In genomic region chr4:71351880-71352279, GRCm38 (mm10) we compare ENCODE assay signal across 17 mouse cellular contexts.
DNase-seq lines count a peak whose midpoint lies in the region; ATAC-seq and TF ChIP-seq lines count a peak whose summit lies in the region.
"Had no signal": no experiment of that assay in that cellular context is flagged by ENCODE, and none has a peak within 500 bp of the region (broad histone marks: within the 10 kb centered on the region; RNA-seq: fewer than 3 reads in every experiment).

No protein-coding gene starts in this region.

- no peaks in the 10 kb centered on the region for H3K79me2 ChIP-seq in liver, adult 2 months (ENCODE audit: control insufficient read depth, insufficient read depth, low read length)

- no peak overlapping the region for H3K4me2 ChIP-seq in liver, postnatal 0 days (ENCODE audit: low read depth, low read length)
- H3K4me2 ChIP-seq: heart, embryonic 11.5 days; heart, embryonic 15.5 days; hindbrain, embryonic 14.5 days had no signal

- no peaks in the 10 kb centered on the region for H3K36me3 ChIP-seq in liver, adult 2 months (ENCODE audit: control insufficient read depth, insufficient read depth, low read length)
- H3K36me3 ChIP-seq in liver, postnatal 0 days (replicated peaks; ENCODE audit: insufficient read depth, low read length), result no peaks in the 10 kb centered on the region
- no peaks in the 10 kb centered on the region for H3K36me3 ChIP-seq in forebrain, embryonic 10.5 days (replicated peaks)
- H3K36me3 ChIP-seq: embryonic facial prominence, embryonic 10.5 days; heart, embryonic 15.5 days had no signal

- peak; percentile 27 for DNase-seq in liver, adult 2 months (ENCODE audit: extremely low read depth, low read depth, low spot score)
- DNase-seq in liver, postnatal 0 days, result no peak
- peak; percentile 70 for DNase-seq in Muller cell, postnatal 12 days (ENCODE audit: inconsistent ontology term)
- DNase-seq in brain, adult 2 months (ENCODE audit: low read depth, low spot score), result peak; percentile 6
- DNase-seq in telencephalon, adult 2 months (ENCODE audit: low read depth, low spot score), result peak; percentile 5
- no peak for DNase-seq in forebrain, embryonic 10.5 days (ENCODE audit: extremely low spot score, low spot score)
- DNase-seq: adrenal gland, postnatal 10 days; cerebellum, adult 2 months; cerebellum, postnatal 10 days; gastrocnemius, postnatal 36 days; heart, adult 11 months; heart, postnatal 14 days had no signal

- ATAC-seq in liver, postnatal 0 days, result no peak
- ATAC-seq: forebrain, embryonic 14.5 days had no signal

- no peak for TF ChIP-seq POLR2A in liver, adult 2 months (IDR thresholded peaks at IDR 0.05; ENCODE audit: extremely low read depth, insufficient read depth, low read length)

- TF ChIP-seq EP300 in liver, postnatal 0 days (IDR thresholded peaks at IDR 0.05; ENCODE audit: low read depth), result no peak

- H3K27ac ChIP-seq in liver, adult 2 months (replicated peaks; ENCODE audit: insufficient read depth, low read depth, low read length), result no peak overlapping the region
- no peak overlapping the region for H3K27ac ChIP-seq in liver, postnatal 0 days (ENCODE audit: low read depth)
- H3K27ac ChIP-seq in forebrain, embryonic 10.5 days, result no peak overlapping the region
- H3K27ac ChIP-seq: embryonic facial prominence, embryonic 10.5 days; heart, embryonic 15.5 days; hindbrain, embryonic 14.5 days had no signal

- H3K4me3 ChIP-seq in liver, adult 2 months (ENCODE audit: insufficient read depth, low read depth, low read length), result no peak overlapping the region
- H3K4me3 ChIP-seq in liver, postnatal 0 days (ENCODE audit: low read depth, low read length), result no peak overlapping the region
- H3K4me3 ChIP-seq in forebrain, embryonic 10.5 days, result no peak overlapping the region
- H3K4me3 ChIP-seq: embryonic facial prominence, embryonic 10.5 days; heart, embryonic 15.5 days had no signal

- WGBS in liver, adult 2 months, result 14% methylated on average over 2 of the region's 2 CpGs
- 39% methylated on average over 2 of the region's 2 CpGs for WGBS in liver, postnatal 0 days (ENCODE audit: insufficient replicate concordance)
- WGBS in forebrain, embryonic 10.5 days, result 85% methylated on average over 2 of the region's 2 CpGs

- H3K9ac ChIP-seq in liver, adult 2 months (ENCODE audit: low read depth, low read length), result no peak overlapping the region
- H3K9ac ChIP-seq in liver, postnatal 0 days (replicated peaks), result no peak overlapping the region
- H3K9ac ChIP-seq: heart, embryonic 15.5 days; hindbrain, embryonic 14.5 days had no signal

- no peaks in the 10 kb centered on the region for H3K27me3 ChIP-seq in liver, adult 2 months (ENCODE audit: control insufficient read depth, insufficient read depth, low read length)
- H3K27me3 ChIP-seq in liver, postnatal 0 days (ENCODE audit: insufficient read depth, low read length), result no peaks in the 10 kb centered on the region
- H3K27me3 ChIP-seq in forebrain, embryonic 10.5 days (ENCODE audit: poor library complexity, severe bottlenecking), result no peaks in the 10 kb centered on the region
- H3K27me3 ChIP-seq: heart, embryonic 15.5 days had no signal

- TF ChIP-seq CTCF in liver, adult 2 months (IDR thresholded peaks at IDR 0.05; ENCODE audit: low read depth, low read length), result no peak
- no peak for TF ChIP-seq CTCF in liver, postnatal 0 days (IDR thresholded peaks at IDR 0.05; ENCODE audit: low read depth)

- H3K9me3 ChIP-seq in liver, postnatal 0 days (ENCODE audit: low read length), result no peaks in the 10 kb centered on the region
- no peaks in the 10 kb centered on the region for H3K9me3 ChIP-seq in forebrain, embryonic 10.5 days
- H3K9me3 ChIP-seq: embryonic facial prominence, embryonic 10.5 days had no signal

- H3K4me1 ChIP-seq in liver, adult 2 months (ENCODE audit: control insufficient read depth, insufficient read depth, low read length), result peaks cover 2% of the 10 kb centered on the region
- H3K4me1 ChIP-seq in liver, postnatal 0 days (ENCODE audit: insufficient read depth), result peaks cover 3% of the 10 kb centered on the region; the same call in 1 of the 2 replicates
- no peaks in the 10 kb centered on the region for H3K4me1 ChIP-seq in forebrain, embryonic 10.5 days
- H3K4me1 ChIP-seq: embryonic facial prominence, embryonic 10.5 days; heart, embryonic 15.5 days had no signal

Comparison
In these comparisons a context has a peak if more than half of its experiments do, and no peak if none do; other contexts are left out.
1. DNase-seq: peak in liver, adult 2 months (single experiment), Muller cell, postnatal 12 days (single experiment), brain, adult 2 months (single experiment) and telencephalon, adult 2 months (single experiment); none in liver, postnatal 0 days (single experiment) and forebrain, embryonic 10.5 days (single experiment).